Mouse (Mus musculus) stomach, postnatal 0 days (tissue): ENCODE data around the gene Ttll9. TPM values are rescaled to one million over a fixed set of nuclear protein-coding genes. Genes with fewer than 3 reads are reported as not detected.
A peak's percentile ranks its signal among the peaks of the same experiment; 100 is the strongest.

ENCODE experiments used
- ATAC-seq: fragments of 200-750 bp; cut with Nextera tagmentation; 2 replicates; pipeline ENCODE4 v1.8.0; 2017; ENCODE audit not compliant: low FRiP score, low TSS enrichment
- DNase-seq: peaks from one replicate; pipeline ENCODE4 v3.0.0-alpha.2; 2016; ENCODE audit warnings: low spot score
- H3K27ac ChIP-seq: fragments of 300-500 bp; sonication (generic); replicated peaks from 2 replicates; pipeline ENCODE4 v1.5.1; 2014; ENCODE audit warnings: mild to moderate bottlenecking, control low read depth
- H3K27me3 ChIP-seq: fragments of 300-500 bp; sonication (generic); 2 replicates; pipeline ENCODE4 v1.6.1; 2014; ENCODE audit warnings: low read length; ENCODE audit not compliant: control insufficient read depth, insufficient read depth
- H3K36me3 ChIP-seq: fragments of 300-500 bp; sonication (generic); 2 replicates; pipeline ENCODE4 v1.6.1; 2014; ENCODE audit warnings: low read length, mixed read lengths; ENCODE audit not compliant: control insufficient read depth, insufficient read depth
- H3K4me1 ChIP-seq: fragments of 300-500 bp; sonication (generic); replicated peaks from 2 replicates; pipeline ENCODE4 v1.6.1; 2014; ENCODE audit warnings: antibody characterized with exemption; ENCODE audit not compliant: control insufficient read depth, insufficient read depth
- H3K4me2 ChIP-seq: fragments of 300-500 bp; sonication (generic); replicated peaks from 2 replicates; pipeline ENCODE4 v1.6.1; 2014; ENCODE audit warnings: low read depth, mild to moderate bottlenecking, control low read depth, moderate library complexity
- H3K4me3 ChIP-seq: fragments of 300-500 bp; sonication (generic); 2 replicates; pipeline ENCODE4 v1.5.1; 2014; ENCODE audit warnings: low read depth, low read length, control low read depth
- H3K9ac ChIP-seq: fragments of 300-500 bp; sonication (generic); 2 replicates; pipeline ENCODE4 v1.6.1; 2014; ENCODE audit warnings: mild to moderate bottlenecking, low read length, control low read depth, mixed read lengths
- H3K9me3 ChIP-seq: fragments of 300-500 bp; sonication (generic); 2 replicates; pipeline ENCODE4 v1.6.1; 2016; ENCODE audit warnings: low read length; ENCODE audit not compliant: control insufficient read depth
- CTCF ChIP-seq: IDR thresholded peaks from 2 replicates; pipeline ENCODE4 v1.5.1; 2016; ENCODE audit warnings: antibody characterized with exemption, low read depth, mild to moderate bottlenecking, moderate library complexity
- EP300 ChIP-seq: optimal IDR thresholded peaks from 2 replicates; pipeline ENCODE3; 2016; ENCODE audit warnings: antibody characterized with exemption
- WGBS: fragments of 180-500 bp; shearing (Covaris S2); extraction: QIAGEN DNeasy Blood & Tissue Kit; methylation state at CpG from one replicate; pipeline ENCODE4 v1.1.7; 2014; 5-methylcytosine and 5-hydroxymethylcytosine counted together
- polyA plus RNA-seq: library from polyadenylated mRNA; unstranded; fragments of >200 nt; fragmentation: Nextera tagmentation; extraction: Ambion mirVana; gene quantifications from 2 replicates; pipeline ENCODE4 v1.2.1, GENCODE M21; 2015

Ttll9 gene
- polyA plus RNA-seq, 1 experiment from 2014 or later = not detected

GRCm38 (mm10) chr2:153043886-153044285, 81.6 kb downstream of the Ttll9 start:
- Histone ChIP-seq H3K9ac (no peak overlapping the region), H3K4me2 (no peak overlapping the region), H3K9me3 (no peaks in the 10 kb centered on the region), H3K27me3 (no peaks in the 10 kb centered on the region), H3K4me3 (no peak overlapping the region), H3K4me1 (no peaks in the 10 kb centered on the region), H3K27ac (no peak overlapping the region), H3K36me3 (no peaks in the 10 kb centered on the region)
- TF ChIP-seq EP300 (no peak), CTCF (no peak)
- no peak for DNase-seq
- 55% methylated on average over 3 of the region's 3 CpGs for WGBS
- ATAC-seq = no peak

- H3K27me3 ChIP-seq = no peaks in the 10 kb centered on the region
- H3K9me3 ChIP-seq = no peaks in the 10 kb centered on the region
- no peak overlapping the region for H3K4me3 ChIP-seq
- no peak overlapping the region for H3K27ac ChIP-seq
- DNase-seq (no peak), ATAC-seq (no peak)
- no peaks in the 10 kb centered on the region for H3K4me1 ChIP-seq
- H3K36me3 ChIP-seq = no peaks in the 10 kb centered on the region
- WGBS = 39% methylated on average over 8 of the region's 8 CpGs
- TF ChIP-seq EP300 (no peak), CTCF (no peak)
- no peak overlapping the region for H3K4me2 ChIP-seq
- no peak overlapping the region for H3K9ac ChIP-seq
Observed at GRCm38 (mm10) chr2:153045884-153046299, 83.6 kb downstream of the Ttll9 start.

- no peaks in the 10 kb centered on the region for H3K9me3 ChIP-seq
- no peak overlapping the region for H3K9ac ChIP-seq
- peak; percentile 45 for DNase-seq
- H3K27me3 ChIP-seq = no peaks in the 10 kb centered on the region
- 37% methylated on average over 17 of the region's 17 CpGs for WGBS
- no peak overlapping the region for H3K27ac ChIP-seq
- no peak overlapping the region for H3K4me3 ChIP-seq
- TF ChIP-seq EP300 = no peak
- TF ChIP-seq CTCF = peak; percentile 76
- H3K36me3 ChIP-seq = no peaks in the 10 kb centered on the region
- H3K4me2 ChIP-seq = no peak overlapping the region
- H3K4me1 ChIP-seq = no peaks in the 10 kb centered on the region
- no peak for ATAC-seq
Observed at GRCm38 (mm10) chr2:153047828-153048465, 85.7 kb downstream of the Ttll9 start.

DNA sequence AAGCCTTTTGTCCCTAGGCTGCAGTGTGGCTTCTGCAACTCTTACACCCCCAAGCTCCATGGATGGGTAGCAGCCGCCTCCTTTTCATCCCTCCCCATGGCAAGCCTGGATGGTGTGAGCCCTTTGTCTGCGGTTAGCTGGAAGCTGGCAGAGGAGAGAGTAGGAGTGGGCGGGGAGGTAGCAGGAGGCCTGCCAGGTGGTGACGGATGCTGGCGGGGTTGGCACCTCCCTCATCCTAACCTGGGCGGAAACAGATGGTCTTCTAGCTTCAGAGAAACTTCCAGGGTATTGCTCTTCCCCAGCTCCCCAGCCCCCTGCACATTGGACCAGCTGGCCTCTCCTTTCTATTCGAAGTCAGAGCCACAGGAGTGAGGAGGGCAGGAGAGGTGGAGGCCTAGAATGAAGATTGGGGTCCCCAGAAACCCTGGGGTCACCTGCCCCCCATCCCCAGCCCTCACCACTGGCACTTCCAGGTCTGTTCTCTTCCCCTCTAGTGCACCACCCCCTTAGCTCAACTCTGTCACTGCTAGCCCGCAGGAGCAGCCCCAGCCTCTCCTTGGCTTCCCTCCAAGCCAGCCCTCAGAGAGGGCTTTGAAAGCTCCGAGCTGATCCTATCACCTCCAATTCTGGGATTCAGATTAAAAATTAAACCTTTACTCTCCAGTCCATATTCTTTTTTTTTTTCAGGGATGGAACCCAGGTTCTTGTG, 87.2 kb downstream of the Ttll9 start:
- no peak overlapping the region for H3K27ac ChIP-seq
- ATAC-seq = 0 out of 2 replicates have a peak, but pooled peaks have one; percentile 28
- H3K36me3 ChIP-seq = no peaks in the 10 kb centered on the region
- H3K4me1 ChIP-seq = no peaks in the 10 kb centered on the region
- no peak overlapping the region for H3K4me2 ChIP-seq
- no peaks in the 10 kb centered on the region for H3K9me3 ChIP-seq
- DNase-seq = no peak
- H3K9ac ChIP-seq = no peak overlapping the region
- WGBS = 30% methylated on average over 9 of the region's 9 CpGs
- no peak overlapping the region for H3K4me3 ChIP-seq
- no peaks in the 10 kb centered on the region for H3K27me3 ChIP-seq
- no peak for TF ChIP-seq EP300
- TF ChIP-seq CTCF = no peak

DNA sequence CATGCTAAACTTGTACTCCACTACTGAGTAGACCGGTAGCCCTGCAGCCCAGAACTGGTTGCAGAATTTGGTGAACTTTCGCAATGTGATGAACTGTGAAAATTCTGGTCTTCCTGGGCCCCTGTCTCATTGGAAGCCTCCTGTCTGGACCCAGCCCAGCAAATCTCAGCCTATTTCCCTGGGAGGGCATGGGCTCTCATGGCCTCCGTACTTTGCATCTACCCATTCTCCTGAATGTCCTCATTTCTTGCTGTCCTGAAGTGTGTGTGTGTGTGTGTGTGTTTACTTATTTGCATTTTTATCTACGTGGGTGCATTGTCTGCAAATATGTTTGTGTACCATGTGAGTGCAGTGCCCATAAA, 87.7 kb downstream of the Ttll9 start:
- Histone ChIP-seq H3K9ac (no peak overlapping the region), H3K4me2 (no peak overlapping the region), H3K4me3 (no peak overlapping the region), H3K36me3 (no peaks in the 10 kb centered on the region), H3K9me3 (no peaks in the 10 kb centered on the region), H3K27me3 (no peaks in the 10 kb centered on the region), H3K4me1 (no peaks in the 10 kb centered on the region), H3K27ac (no peak overlapping the region)
- ATAC-seq (no peak), DNase-seq (no peak)
- TF ChIP-seq EP300 (no peak), CTCF (no peak)
- WGBS = 80% methylated on average over 4 of the region's 4 CpGs

DNA sequence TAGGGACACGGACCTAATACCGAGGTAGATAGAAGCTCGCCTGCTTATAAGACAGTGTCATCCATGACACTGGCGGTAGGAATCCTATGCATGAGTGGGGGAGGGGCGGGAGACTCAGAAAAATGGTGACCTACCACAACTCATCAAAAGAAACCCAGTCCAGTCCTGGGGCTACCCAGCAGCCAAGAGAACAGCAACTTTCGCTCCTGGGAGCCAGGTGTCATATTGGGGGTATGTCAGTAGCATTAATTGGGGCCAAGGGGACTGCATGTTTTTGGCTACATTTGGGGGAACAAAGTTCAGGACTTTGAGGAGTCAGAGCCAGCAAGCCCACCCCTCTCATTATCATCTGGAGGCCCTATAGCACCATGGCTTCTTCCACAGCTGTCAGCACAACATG, 88.8 kb downstream of the Ttll9 start:
- Histone ChIP-seq H3K27ac (no peak overlapping the region), H3K4me3 (no peak overlapping the region), H3K4me1 (no peaks in the 10 kb centered on the region), H3K9ac (no peak overlapping the region), H3K4me2 (no peak overlapping the region), H3K27me3 (no peaks in the 10 kb centered on the region), H3K36me3 (no peaks in the 10 kb centered on the region), H3K9me3 (no peaks in the 10 kb centered on the region)
- WGBS = 78% methylated on average over 6 of the region's 6 CpGs
- no peak for TF ChIP-seq CTCF
- TF ChIP-seq EP300 = no peak
- DNase-seq (no peak), ATAC-seq (no peak)
